Mouse (Mus musculus) heart, embryonic 13.5 days (tissue): ENCODE measurements at regions not wholly inside any gene's neighbourhood (a gene's known extent, or its start where the extent isn't known, plus 50 kb on each side); places are given as distances from the start of the nearest gene placed in this dataset.
A peak's percentile ranks its signal among the peaks of the same experiment; 100 is the strongest.

Experiments used
- ATAC-seq: fragments of 200-750 bp; cut with Nextera tagmentation; 2 replicates; pipeline ENCODE4 v1.8.0; 2017; ENCODE audit warnings: moderate TSS enrichment; ENCODE audit not compliant: insufficient number of reproducible peaks, low FRiP score, low TSS enrichment; ENCODE audit errors: extremely low read depth
- H3K27ac ChIP-seq: fragments of 300-500 bp; sonication (generic); replicated peaks from 2 replicates; pipeline ENCODE4 v1.5.1; 2015; ENCODE audit warnings: moderate library complexity, mild to moderate bottlenecking, inconsistent platforms
- H3K27me3 ChIP-seq: fragments of 300-500 bp; sonication (generic); replicated peaks from 2 replicates; pipeline ENCODE4 v1.6.1; 2015; ENCODE audit warnings: mild to moderate bottlenecking, inconsistent platforms
- H3K36me3 ChIP-seq: fragments of 300-500 bp; sonication (generic); 2 replicates; pipeline ENCODE4 v1.6.1; 2015; ENCODE audit warnings: mild to moderate bottlenecking, inconsistent platforms
- H3K4me1 ChIP-seq: fragments of 300-500 bp; sonication (generic); 2 replicates; pipeline ENCODE4 v1.6.1; 2015; ENCODE audit warnings: inconsistent platforms
- H3K4me2 ChIP-seq: fragments of 300-500 bp; sonication (generic); 2 replicates; pipeline ENCODE4 v1.6.1; 2015; ENCODE audit warnings: inconsistent platforms, mild to moderate bottlenecking, moderate library complexity
- H3K4me3 ChIP-seq: fragments of 300-500 bp; sonication (generic); 2 replicates; pipeline ENCODE4 v1.5.1; 2015; ENCODE audit warnings: moderate library complexity, mild to moderate bottlenecking, inconsistent platforms
- H3K9ac ChIP-seq: fragments of 300-500 bp; sonication (generic); 2 replicates; pipeline ENCODE4 v1.6.1; 2015; ENCODE audit warnings: inconsistent platforms, mild to moderate bottlenecking, moderate library complexity
- H3K9me3 ChIP-seq: fragments of 300-500 bp; sonication (generic); 2 replicates; pipeline ENCODE4 v1.6.1; 2016; ENCODE audit warnings: inconsistent platforms
- WGBS: fragments of 180-500 bp; shearing (Covaris S2); methylation state at CpG from one replicate; pipeline ENCODE4 v1.1.7; 2015; ENCODE audit warnings: mixed read lengths; 5-methylcytosine and 5-hydroxymethylcytosine counted together

DNA sequence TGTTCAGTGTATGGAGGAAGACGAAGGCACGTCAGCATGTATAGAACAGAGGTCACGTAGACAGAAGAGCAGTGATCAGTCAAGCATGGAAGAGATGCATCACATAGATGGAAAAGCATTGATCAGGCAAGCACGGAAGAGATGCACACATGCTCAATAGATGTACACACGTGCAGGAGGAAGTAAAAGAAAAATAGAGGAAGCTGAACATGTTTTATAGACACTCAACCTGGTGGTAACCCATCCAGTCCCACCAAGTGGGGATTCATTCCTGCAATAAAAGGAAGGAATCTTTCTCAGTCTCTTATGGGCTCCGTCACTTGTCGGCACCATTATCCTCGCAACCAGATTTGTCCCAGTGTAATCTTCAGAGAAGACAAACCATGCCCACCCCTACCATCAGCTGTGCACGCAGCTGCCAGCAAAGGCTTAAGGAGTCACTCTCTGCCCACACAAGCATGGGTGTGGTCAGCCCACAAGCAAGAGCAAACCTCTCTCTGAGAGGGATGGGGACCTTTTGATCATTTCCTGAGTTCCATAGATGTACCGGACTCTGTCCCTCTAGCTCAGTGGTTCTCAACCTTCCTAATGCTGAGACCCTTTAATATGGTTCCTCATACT, 108.3 kb upstream of the Cdc42ep3 start:
- Histone ChIP-seq H3K27me3 (no peaks in the 10 kb centered on the region), H3K9ac (no peak overlapping the region), H3K27ac (no peak overlapping the region), H3K4me1 (peaks cover 7% of the 10 kb centered on the region; the same call in 1 of the 2 replicates), H3K9me3 (no peaks in the 10 kb centered on the region), H3K4me3 (no peak overlapping the region), H3K4me2 (no peak overlapping the region), H3K36me3 (no peaks in the 10 kb centered on the region)
- 83% methylated on average over 10 of the region's 10 CpGs for WGBS
- no peak for ATAC-seq

DNA sequence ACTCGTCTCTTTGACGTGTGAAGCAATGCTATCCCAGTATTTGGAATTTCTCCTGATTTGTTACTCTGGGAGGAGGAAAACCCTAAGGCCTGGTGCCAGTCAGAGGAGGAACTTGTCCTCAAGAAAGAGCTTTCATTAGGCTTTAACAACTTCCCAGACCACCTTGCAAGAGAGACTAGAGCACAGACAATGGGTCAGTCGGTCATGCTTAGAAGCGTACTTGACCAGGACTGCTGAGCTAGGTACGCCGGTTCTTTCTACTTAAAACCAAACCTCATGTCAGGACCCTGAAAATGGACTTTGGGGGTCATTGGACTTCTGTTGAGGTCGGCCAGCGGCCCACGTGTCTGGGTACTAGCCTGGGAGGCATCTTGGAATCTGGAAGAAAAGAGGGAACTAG, 110.8 kb upstream of the Cdc42ep3 start:
- Histone ChIP-seq H3K4me2 (no peak overlapping the region), H3K4me3 (no peak overlapping the region), H3K27ac (no peak overlapping the region), H3K36me3 (no peaks in the 10 kb centered on the region), H3K27me3 (no peaks in the 10 kb centered on the region), H3K9me3 (no peaks in the 10 kb centered on the region), H3K4me1 (peaks cover 7% of the 10 kb centered on the region; the same call in 1 of the 2 replicates), H3K9ac (no peak overlapping the region)
- WGBS, result 90% methylated on average over 9 of the region's 9 CpGs
- ATAC-seq, result no peak

DNA sequence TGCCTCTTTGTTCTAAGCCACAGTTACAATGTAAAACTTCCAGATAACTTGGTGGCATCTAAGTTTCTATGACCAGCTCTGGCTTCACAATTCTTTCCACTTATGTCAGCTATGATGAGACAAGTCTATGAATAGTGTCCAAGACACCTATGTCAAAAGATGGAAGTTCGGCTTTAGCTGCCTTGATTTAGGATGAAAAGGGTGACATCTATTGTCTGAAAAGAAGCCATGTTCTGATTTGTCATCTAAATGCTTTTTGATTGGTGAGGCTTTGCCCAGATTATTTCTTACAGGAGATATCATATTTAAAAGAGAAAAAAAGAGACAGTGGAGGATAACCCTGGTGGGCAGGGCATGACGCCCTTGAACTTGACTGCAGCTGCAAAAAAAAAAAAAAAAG, 116.7 kb upstream of the Cdc42ep3 start:
- peaks cover 15% of the 10 kb centered on the region for H3K4me1 ChIP-seq
- H3K4me2 ChIP-seq, result peak overlapping the region; percentile 17; the same call in 1 of the 2 replicates
- H3K4me3 ChIP-seq, result no peak overlapping the region
- H3K27ac ChIP-seq, result no peak overlapping the region
- H3K36me3 ChIP-seq, result no peaks in the 10 kb centered on the region
- H3K9ac ChIP-seq, result no peak overlapping the region
- no peaks in the 10 kb centered on the region for H3K9me3 ChIP-seq
- H3K27me3 ChIP-seq, result no peaks in the 10 kb centered on the region
- WGBS, result 68% methylated on average over 2 of the region's 2 CpGs
- ATAC-seq, result no peak

DNA sequence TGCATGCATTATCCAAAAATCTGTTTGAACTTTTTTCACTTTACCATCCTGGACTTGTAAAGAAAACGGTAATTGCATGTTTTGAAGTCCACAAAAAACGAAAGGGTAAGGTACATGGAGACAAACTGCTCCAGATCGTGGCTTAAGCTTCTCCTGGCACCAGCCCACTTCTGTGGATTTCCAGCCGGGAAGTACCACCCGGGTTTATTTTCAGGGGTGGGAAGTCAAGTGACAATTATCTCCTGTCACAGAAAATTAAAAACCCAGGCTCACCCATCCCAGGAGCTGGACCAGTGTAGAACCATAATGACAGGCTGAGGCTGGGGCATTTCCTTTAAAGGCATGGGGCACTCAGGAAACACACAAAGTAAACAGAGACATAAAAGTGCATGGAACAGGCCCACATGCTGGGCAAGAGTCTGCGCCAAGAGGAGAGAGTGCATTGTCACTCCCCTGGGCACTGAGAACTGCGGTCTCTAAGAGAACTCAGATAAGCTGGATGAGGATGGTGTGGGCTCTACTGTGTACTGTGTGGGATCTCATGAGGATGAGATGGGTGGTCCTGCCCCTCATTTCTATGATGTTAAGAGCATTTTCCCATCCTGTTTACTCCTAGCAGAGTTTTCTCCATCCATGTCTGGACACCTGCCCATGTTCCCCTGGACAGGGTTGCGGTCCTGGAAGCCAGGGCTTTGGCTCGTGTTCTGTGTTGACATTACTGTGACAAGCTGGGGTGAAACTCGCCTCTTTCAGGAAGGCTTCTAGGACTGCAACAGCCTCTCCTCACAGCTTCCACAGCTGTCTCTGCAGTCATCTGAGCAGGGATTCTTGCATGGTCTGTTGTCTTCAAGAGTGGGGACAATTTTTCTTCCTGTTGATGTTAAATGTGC, 117.5 kb upstream of the Cdc42ep3 start:
- no peak for ATAC-seq

DNA sequence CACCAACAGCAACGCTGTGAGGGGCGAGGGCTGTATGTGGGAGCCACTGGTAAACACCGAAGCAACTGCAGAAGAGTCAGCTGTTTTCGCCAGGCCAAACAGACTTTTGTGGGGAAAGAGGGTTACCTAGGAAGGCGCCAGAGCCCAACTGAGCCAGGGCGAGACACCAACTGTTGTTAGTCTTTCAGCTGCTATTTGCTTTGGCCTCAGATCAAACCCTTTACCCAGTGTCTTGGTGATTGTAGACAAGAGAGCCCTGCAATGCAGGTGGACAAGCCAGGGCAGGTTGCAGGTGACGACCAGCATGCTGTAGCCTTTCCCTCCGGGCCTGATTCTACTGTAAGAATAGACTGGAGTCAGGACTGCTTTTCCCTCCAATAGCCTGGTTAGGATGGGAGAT, 121.8 kb upstream of the Cdc42ep3 start:
- Histone ChIP-seq H3K27me3 (no peaks in the 10 kb centered on the region), H3K27ac (no peak overlapping the region), H3K36me3 (no peaks in the 10 kb centered on the region), H3K4me1 (peaks cover 21% of the 10 kb centered on the region), H3K9ac (no peak overlapping the region), H3K4me3 (no peak overlapping the region), H3K4me2 (no peak overlapping the region), H3K9me3 (peaks cover 3% of the 10 kb centered on the region; the same call in 1 of the 2 replicates)
- 83% methylated on average over 8 of the region's 8 CpGs for WGBS
- ATAC-seq, result no peak

More for the DNA sequence above, 117.5 kb upstream of the Cdc42ep3 start:
- WGBS, result 49% methylated on average over 10 of the region's 10 CpGs
- Histone ChIP-seq H3K9me3 (no peaks in the 10 kb centered on the region), H3K4me1 (peaks cover 15% of the 10 kb centered on the region), H3K4me2 (peak overlapping the region; percentile 17; the same call in 1 of the 2 replicates), H3K9ac (no peak overlapping the region), H3K36me3 (no peaks in the 10 kb centered on the region), H3K4me3 (no peak overlapping the region), H3K27ac (peak overlapping the region; percentile 50; the same call in 1 of the 2 replicates), H3K27me3 (no peaks in the 10 kb centered on the region)

DNA sequence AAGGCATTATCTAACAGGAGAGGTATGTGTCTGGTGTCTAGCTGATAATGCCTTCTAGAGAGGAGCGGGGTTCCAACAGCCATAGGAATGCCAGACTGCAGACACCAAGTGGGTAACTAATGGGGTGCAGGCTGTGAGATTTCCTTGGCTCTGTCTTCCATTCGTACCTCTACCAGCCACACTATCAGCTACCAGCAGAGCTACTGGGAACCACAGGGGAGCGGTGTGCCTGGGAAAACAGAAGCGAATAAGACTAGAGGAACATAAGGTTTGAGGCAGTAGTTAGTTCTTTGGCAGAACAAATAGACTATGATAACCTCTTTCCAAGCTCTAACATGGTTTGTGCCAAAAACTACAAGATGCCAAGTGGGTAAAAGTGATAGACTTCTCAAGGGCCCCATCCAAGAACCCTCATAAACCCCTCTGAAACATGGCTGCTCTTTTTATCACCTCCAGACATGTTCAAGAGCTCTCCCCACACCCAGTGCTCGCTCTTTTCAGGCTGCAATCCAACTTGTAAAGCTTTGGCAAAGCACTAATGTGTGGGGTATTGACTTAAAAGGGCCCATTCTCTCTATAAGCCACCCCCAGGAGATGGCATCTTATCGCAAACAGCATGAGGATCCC, 126.3 kb upstream of the Cdc42ep3 start:
- 54% methylated on average over 6 of the region's 6 CpGs for WGBS
- peaks cover 15% of the 10 kb centered on the region; the same call in 1 of the 2 replicates for H3K4me1 ChIP-seq
- H3K27ac ChIP-seq, result peak overlapping the region; percentile 6

DNA sequence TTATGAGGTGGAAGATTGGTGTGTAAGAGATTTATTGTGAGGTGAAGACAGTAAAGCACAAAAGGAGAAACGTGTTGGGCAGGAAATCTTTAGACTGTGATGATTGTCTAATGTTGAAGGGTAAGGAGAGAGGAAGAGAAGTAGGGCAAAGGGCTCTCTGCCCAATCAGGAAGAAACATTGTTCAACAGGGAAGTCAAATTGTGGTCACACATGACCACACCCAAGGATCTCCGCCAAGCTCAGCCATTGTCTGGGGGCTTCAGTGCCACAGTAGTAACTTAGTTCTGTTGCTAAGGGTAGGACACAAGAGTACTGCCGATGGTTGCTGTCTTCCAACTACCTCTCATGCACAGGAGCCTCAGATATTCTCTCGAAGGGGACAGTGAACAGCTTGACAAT, 127.0 kb upstream of the Cdc42ep3 start:
- H3K36me3 ChIP-seq, result no peaks in the 10 kb centered on the region
- H3K27me3 ChIP-seq, result no peaks in the 10 kb centered on the region
- H3K4me2 ChIP-seq, result no peak overlapping the region
- peaks cover 3% of the 10 kb centered on the region; the same call in 1 of the 2 replicates for H3K9me3 ChIP-seq
- H3K4me3 ChIP-seq, result no peak overlapping the region
- peaks cover 15% of the 10 kb centered on the region; the same call in 1 of the 2 replicates for H3K4me1 ChIP-seq
- no peak overlapping the region for H3K9ac ChIP-seq
- no peak for ATAC-seq
- H3K27ac ChIP-seq, result peak overlapping the region; percentile 6
- WGBS, result 69% methylated on average over 4 of the region's 4 CpGs

More for the DNA sequence above, 126.3 kb upstream of the Cdc42ep3 start:
- Histone ChIP-seq H3K9me3 (peaks cover 3% of the 10 kb centered on the region; the same call in 1 of the 2 replicates), H3K9ac (no peak overlapping the region), H3K4me2 (no peak overlapping the region), H3K4me3 (no peak overlapping the region), H3K27me3 (no peaks in the 10 kb centered on the region), H3K36me3 (no peaks in the 10 kb centered on the region)
- no peak for ATAC-seq

DNA sequence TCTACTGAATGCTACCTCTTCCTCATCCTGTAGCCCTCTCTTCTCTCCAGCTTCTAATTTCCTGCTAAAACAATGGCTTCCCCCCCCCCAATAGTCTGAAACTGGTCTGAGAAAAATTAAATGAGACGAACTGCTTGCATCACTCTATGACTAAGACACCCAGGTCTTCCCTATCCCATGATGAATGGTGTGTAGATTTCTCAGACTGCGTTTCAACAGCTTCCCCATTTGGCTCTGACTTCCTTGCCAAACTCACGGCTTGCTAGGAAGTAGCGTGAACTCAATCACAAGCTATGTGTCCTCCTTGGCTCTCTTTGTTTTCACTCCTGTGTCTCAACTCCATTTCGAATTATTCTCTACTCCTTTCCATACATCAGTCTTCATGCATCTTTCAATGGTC, 126.4 kb upstream of the Rmdn2 start:
- no peaks in the 10 kb centered on the region for H3K9me3 ChIP-seq
- H3K4me2 ChIP-seq, result no peak overlapping the region
- H3K27ac ChIP-seq, result no peak overlapping the region
- no peak overlapping the region for H3K9ac ChIP-seq
- H3K27me3 ChIP-seq, result no peaks in the 10 kb centered on the region
- no peak overlapping the region for H3K4me3 ChIP-seq
- WGBS, result 66% methylated on average over 5 of the region's 5 CpGs
- H3K4me1 ChIP-seq, result peaks cover 15% of the 10 kb centered on the region; the same call in 1 of the 2 replicates
- ATAC-seq, result no peak
- H3K36me3 ChIP-seq, result no peaks in the 10 kb centered on the region

DNA sequence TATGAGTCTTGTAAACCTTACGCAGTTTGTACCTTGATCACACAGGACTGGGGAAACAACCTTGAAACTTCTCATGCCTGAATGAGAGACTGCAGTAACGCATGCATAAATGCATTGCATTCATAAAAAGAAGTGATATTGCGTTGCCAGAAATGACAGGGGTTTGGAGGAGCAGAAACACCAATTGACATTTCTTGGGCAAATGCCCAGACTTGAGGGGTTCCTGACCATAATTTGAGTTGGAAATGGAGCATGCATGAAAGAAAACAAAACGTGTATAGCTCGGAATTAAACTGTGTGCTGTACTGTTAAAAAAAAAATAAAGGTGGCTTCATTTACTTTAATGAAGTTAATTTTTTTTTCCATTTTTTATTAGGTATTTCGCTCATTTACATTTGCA, 122.4 kb upstream of the Rmdn2 start:
- WGBS, result 76% methylated on average over 6 of the region's 6 CpGs
- no peak for ATAC-seq
- no peak overlapping the region for H3K27ac ChIP-seq
- no peak overlapping the region for H3K4me2 ChIP-seq
- H3K9me3 ChIP-seq, result no peaks in the 10 kb centered on the region
- no peaks in the 10 kb centered on the region for H3K4me1 ChIP-seq
- no peak overlapping the region for H3K9ac ChIP-seq
- no peaks in the 10 kb centered on the region for H3K36me3 ChIP-seq
- no peak overlapping the region for H3K4me3 ChIP-seq
- H3K27me3 ChIP-seq, result no peaks in the 10 kb centered on the region

DNA sequence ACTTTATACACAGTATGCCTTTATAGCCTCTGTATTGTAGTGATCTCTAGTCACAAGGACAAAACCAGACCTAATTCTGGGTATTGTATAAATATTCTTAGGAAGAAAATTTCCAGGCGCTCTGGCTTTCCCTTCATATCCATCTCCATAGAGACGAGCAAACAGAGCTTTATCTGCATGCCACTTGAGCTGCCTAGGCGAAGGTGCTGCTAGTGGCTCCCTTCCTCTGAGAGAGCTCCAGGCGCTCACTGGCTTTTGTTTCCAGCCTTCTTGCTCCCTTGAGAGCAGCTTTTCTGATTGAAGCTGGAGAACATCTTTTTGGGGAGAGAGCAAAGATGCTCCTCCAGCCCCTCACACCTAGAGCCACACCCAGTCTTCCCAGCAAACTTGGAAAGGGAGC, 114.0 kb upstream of the Rmdn2 start:
- Histone ChIP-seq H3K27ac (peak overlapping the region; percentile 30), H3K4me2 (no peak overlapping the region), H3K9ac (no peak overlapping the region; the same call in 1 of the 2 replicates), H3K4me3 (no peak overlapping the region), H3K27me3 (no peaks in the 10 kb centered on the region), H3K36me3 (no peaks in the 10 kb centered on the region), H3K9me3 (peaks cover 4% of the 10 kb centered on the region; the same call in 1 of the 2 replicates), H3K4me1 (peaks cover 32% of the 10 kb centered on the region)
- 22% methylated on average over 4 of the region's 4 CpGs for WGBS
- ATAC-seq, result no peak

DNA sequence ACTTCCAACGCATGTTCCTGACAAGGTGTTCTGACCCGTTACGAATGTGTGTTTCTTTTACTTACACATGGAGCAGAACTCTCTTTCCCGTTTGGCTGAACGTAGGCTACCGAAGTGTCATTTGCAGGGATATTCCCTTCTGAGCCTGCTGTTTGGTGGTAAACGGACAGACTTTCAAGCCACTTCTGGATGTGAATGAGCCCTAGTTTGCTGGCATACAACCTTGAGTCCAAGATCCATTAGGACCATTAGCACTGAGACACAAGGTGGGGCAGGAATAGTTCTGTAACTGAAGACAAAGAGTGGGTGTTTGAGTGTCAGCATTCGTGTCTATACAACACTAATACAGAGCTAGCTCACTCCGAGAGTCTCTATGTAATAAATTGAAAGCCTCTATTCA, 113.3 kb upstream of the Rmdn2 start:
- no peak for ATAC-seq
- H3K4me3 ChIP-seq, result no peak overlapping the region
- no peaks in the 10 kb centered on the region for H3K27me3 ChIP-seq
- H3K9me3 ChIP-seq, result peaks cover 4% of the 10 kb centered on the region; the same call in 1 of the 2 replicates
- no peak overlapping the region for H3K9ac ChIP-seq
- peak overlapping the region; percentile 30; the same call in 1 of the 2 replicates for H3K27ac ChIP-seq
- H3K4me2 ChIP-seq, result no peak overlapping the region
- H3K36me3 ChIP-seq, result no peaks in the 10 kb centered on the region
- peaks cover 32% of the 10 kb centered on the region for H3K4me1 ChIP-seq
- WGBS, result 85% methylated on average over 9 of the region's 9 CpGs
